8 mouse cellular contexts compared by ENCODE assay signal in genomic region chr2:37703230-37703954, GRCm38 (mm10). TPM values are rescaled to one million over a fixed set of nuclear protein-coding genes. Genes with fewer than 3 reads are reported as not detected.
DNase-seq lines count a peak whose midpoint lies in the region; ATAC-seq and TF ChIP-seq lines count a peak whose summit lies in the region.

Gene Strbp (minus strand): TSS chr2:37703859.

- H3K4me3 ChIP-seq in erythroblast, embryonic 14.5 days (replicated peaks): peak within 1 kb of the TSS; percentile 94
- peak within 1 kb of the TSS; percentile 92 for H3K4me3 ChIP-seq in heart, embryonic 12.5 days
- peak within 1 kb of the TSS; percentile 100 for H3K4me3 ChIP-seq in kidney, embryonic 16.5 days (ENCODE audit: low read length)
- H3K4me3 ChIP-seq in liver, adult 2 months (ENCODE audit: insufficient read depth, low read depth, low read length): peak within 1 kb of the TSS; percentile 65

- peaks cover 29% of the 10 kb centered on the region for H3K4me1 ChIP-seq in erythroblast, embryonic 14.5 days (ENCODE audit: control insufficient read depth)
- peaks cover 15% of the 10 kb centered on the region for H3K4me1 ChIP-seq in heart, embryonic 12.5 days (replicated peaks)
- H3K4me1 ChIP-seq in kidney, embryonic 16.5 days (ENCODE audit: insufficient read depth, low read length): peaks cover 16% of the 10 kb centered on the region
- peaks cover 9% of the 10 kb centered on the region; the same call in 1 of the 2 replicates for H3K4me1 ChIP-seq in liver, adult 2 months (ENCODE audit: control insufficient read depth, insufficient read depth, low read length)

- H3K27me3 ChIP-seq in erythroblast, embryonic 14.5 days (ENCODE audit: control insufficient read depth): peaks cover 28% of the 10 kb centered on the region
- H3K27me3 ChIP-seq in heart, embryonic 12.5 days (replicated peaks): no peaks in the 10 kb centered on the region
- no peaks in the 10 kb centered on the region for H3K27me3 ChIP-seq in kidney, embryonic 16.5 days (ENCODE audit: insufficient read depth, low read length)
- no peaks in the 10 kb centered on the region for H3K27me3 ChIP-seq in liver, adult 2 months (ENCODE audit: control insufficient read depth, insufficient read depth, low read length)

- peak within 1 kb of the TSS; percentile 92 for H3K9ac ChIP-seq in heart, embryonic 12.5 days
- peak within 1 kb of the TSS; percentile 96 for H3K9ac ChIP-seq in kidney, embryonic 16.5 days (replicated peaks; ENCODE audit: low read length)
- H3K9ac ChIP-seq in liver, adult 2 months (ENCODE audit: low read depth, low read length): peak within 1 kb of the TSS; percentile 91

- peaks cover 16% of the 10 kb centered on the region; the same call in 1 of the 2 replicates for H3K79me2 ChIP-seq in liver, adult 2 months (ENCODE audit: control insufficient read depth, insufficient read depth, low read length)

- TF ChIP-seq POLR2A in liver, adult 2 months (IDR thresholded peaks at IDR 0.05; ENCODE audit: extremely low read depth, insufficient read depth, low read length): peak; percentile 51; the same call in 1 of the 2 replicates

- 2% methylated on average over 93 of the region's 98 CpGs for WGBS in heart, embryonic 12.5 days
- under 1% methylated on average over 70 of the region's 98 CpGs for WGBS in kidney, embryonic 16.5 days
- WGBS in liver, adult 2 months: 5% methylated on average over 95 of the region's 98 CpGs

- peak; percentile 98 for DNase-seq in CD4-positive, CD25-positive, alpha-beta regulatory T cell, adult 2 months (ENCODE audit: low read depth, low spot score)
- DNase-seq in brain, embryonic 18.5 days (ENCODE audit: low read depth, low spot score): peak; percentile 87
- peak; percentile 66 for DNase-seq in liver, adult 2 months (ENCODE audit: extremely low read depth, low read depth, low spot score)
- peak; percentile 96 to 97 for DNase-seq in spleen, postnatal 36 days (ENCODE audit: low spot score in 2 of 2)

- H3K4me2 ChIP-seq in heart, embryonic 12.5 days: peak within 1 kb of the TSS; percentile 78
- H3K4me2 ChIP-seq in kidney, embryonic 16.5 days (replicated peaks; ENCODE audit: low read depth, low read length): peak within 1 kb of the TSS; percentile 86

- no peak for TF ChIP-seq CTCF in liver, adult 2 months (IDR thresholded peaks at IDR 0.05; ENCODE audit: low read depth, low read length)

- peak; percentile 94 for ATAC-seq in heart, embryonic 12.5 days (ENCODE audit: insufficient number of reproducible peaks, low FRiP score)
- peak; percentile 95 for ATAC-seq in kidney, embryonic 16.5 days (ENCODE audit: low FRiP score, low TSS enrichment)
- ATAC-seq in monocyte, adult 5-6 weeks (replicated peaks; ENCODE audit: insufficient number of reproducible peaks, low FRiP score, low TSS enrichment, poor library complexity, severe bottlenecking): peak; percentile 56

- no peaks in the 10 kb centered on the region for H3K9me3 ChIP-seq in erythroblast, embryonic 14.5 days (ENCODE audit: control insufficient read depth, low read length)
- H3K9me3 ChIP-seq in heart, embryonic 12.5 days (replicated peaks): no peaks in the 10 kb centered on the region
- H3K9me3 ChIP-seq in kidney, embryonic 16.5 days (ENCODE audit: low read length): no peaks in the 10 kb centered on the region

- no peaks in the 10 kb centered on the region for H3K36me3 ChIP-seq in erythroblast, embryonic 14.5 days (ENCODE audit: control insufficient read depth)
- peaks cover 4% of the 10 kb centered on the region; the same call in 1 of the 2 replicates for H3K36me3 ChIP-seq in heart, embryonic 12.5 days
- no peaks in the 10 kb centered on the region for H3K36me3 ChIP-seq in kidney, embryonic 16.5 days (ENCODE audit: insufficient read depth, low read length)
- H3K36me3 ChIP-seq in liver, adult 2 months (ENCODE audit: control insufficient read depth, insufficient read depth, low read length): no peaks in the 10 kb centered on the region

- peak within 1 kb of the TSS; percentile 90 for H3K27ac ChIP-seq in heart, embryonic 12.5 days (ENCODE audit: poor library complexity, severe bottlenecking)
- H3K27ac ChIP-seq in kidney, embryonic 16.5 days (ENCODE audit: low read length): peak within 1 kb of the TSS; percentile 94
- peak within 1 kb of the TSS; percentile 79 for H3K27ac ChIP-seq in liver, adult 2 months (replicated peaks; ENCODE audit: insufficient read depth, low read depth, low read length)

RNA-seq across cellular contexts. Expression of gene Strbp, which starts in this region (rescaled TPM):
- polyA plus RNA-seq in erythroblast, embryonic 14.5 days (2012): 0.54 and 0.72 TPM in 2 replicates
- 32.3 and 34.6 TPM in 2 replicates for polyA plus RNA-seq in heart, embryonic 12.5 days (2016; fragmentation: Nextera tagmentation; extraction: Ambion mirVana)
- polyA plus RNA-seq in kidney, embryonic 16.5 days (2015; fragmentation: Nextera tagmentation; extraction: Ambion mirVana): 38.7 and 39.0 TPM in 2 replicates
- total RNA-seq in liver, adult 2 months (2014; rRNA removed): 18.6 TPM in 2 replicates
- polyA plus RNA-seq in liver, adult 2 months (2012; rRNA removed): 2.6 and 3.9 TPM in 2 replicates
- total RNA-seq in monocyte, adult 5-6 weeks (2017): 12.8 to 35.4 TPM (median 29.1 TPM) in 3 replicates

Comparison
In these comparisons a context has a peak if more than half of its experiments do, and no peak if none do; other contexts are left out.
1. Peak in every context shown above with its lines: DNase-seq, ATAC-seq, H3K4me3 ChIP-seq and H3K27ac ChIP-seq.